Mouse (Mus musculus) erythroblast, adult 5-6 weeks (primary cell): ENCODE results near the gene Kif5c. TPM values are rescaled to one million over a fixed set of nuclear protein-coding genes. Genes with fewer than 3 reads are reported as not detected.

ENCODE experiments used
- ATAC-seq: replicated peaks from 2 replicates; pipeline ENCODE4 v1.8.0; 2016; ENCODE audit warnings: moderate number of reproducible peaks, mild to moderate bottlenecking, moderate TSS enrichment, inconsistent platforms; ENCODE audit not compliant: poor library complexity, low FRiP score, severe bottlenecking
- total RNA-seq, 2 experiments: library from RNA; stranded (forward) in 1 of 2; stranded (reverse) in 1 of 2; fragments of 150-400 nt in 1 of 2; fragments of 200-764, 138-1000 nt in 1 of 2; gene quantifications; 2 replicates each; pipeline versions ENCODE4 v1.2.3 to v1.2.4; 2015 to 2017; ENCODE audit warnings: low replicate concordance in 2 of 2

The Kif5c gene
- total RNA-seq, 2 experiments from 2014 or later = 0.19 to 0.51 TPM

DNA sequence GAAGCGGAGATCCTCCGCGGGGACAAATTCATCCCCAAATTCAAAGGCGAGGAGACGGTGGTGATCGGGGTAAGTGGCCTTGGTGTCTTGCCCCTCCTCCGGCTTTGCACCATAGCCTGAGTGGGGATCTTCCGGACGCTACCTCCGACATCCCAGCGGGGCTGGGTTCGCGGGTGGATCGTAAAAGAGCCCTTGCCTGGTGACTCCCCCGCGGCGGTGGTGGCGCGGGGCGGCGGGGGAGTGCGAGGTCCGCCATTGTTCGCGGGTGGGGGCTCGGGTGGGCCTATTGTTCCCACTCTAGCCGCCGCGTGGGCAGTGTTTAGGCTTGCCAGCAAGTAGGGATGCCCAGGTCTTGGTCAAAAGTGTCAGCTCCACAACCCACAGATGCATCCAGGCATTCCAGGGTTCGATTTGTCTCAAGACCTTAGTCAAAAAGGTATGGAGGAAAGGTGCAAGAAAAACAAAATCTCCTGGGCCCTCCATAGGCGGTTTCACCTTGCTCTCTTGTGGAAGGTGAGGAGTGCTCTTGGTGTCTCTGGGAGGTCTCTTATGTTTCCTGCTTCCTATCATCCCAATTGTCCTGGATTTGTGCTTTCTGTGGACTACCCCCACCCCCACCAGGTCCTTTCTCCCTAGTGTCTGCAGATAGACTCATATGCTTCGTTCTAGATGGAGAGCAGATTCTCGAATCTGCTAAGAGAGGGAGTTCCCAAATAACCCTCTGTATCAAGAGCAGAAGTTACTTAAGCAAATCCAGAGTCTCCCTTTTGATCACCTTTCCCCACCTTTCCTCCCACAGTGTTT lies 823 bp downstream of the Kif5c start:
- no peak for ATAC-seq

GRCm38 (mm10) chr2:49620626-49621117 lies 1.6 kb downstream of the Kif5c start:
- no peak for ATAC-seq

GRCm38 (mm10) chr2:49621234-49621633 lies 2.1 kb downstream of the Kif5c start:
- no peak for ATAC-seq

DNA sequence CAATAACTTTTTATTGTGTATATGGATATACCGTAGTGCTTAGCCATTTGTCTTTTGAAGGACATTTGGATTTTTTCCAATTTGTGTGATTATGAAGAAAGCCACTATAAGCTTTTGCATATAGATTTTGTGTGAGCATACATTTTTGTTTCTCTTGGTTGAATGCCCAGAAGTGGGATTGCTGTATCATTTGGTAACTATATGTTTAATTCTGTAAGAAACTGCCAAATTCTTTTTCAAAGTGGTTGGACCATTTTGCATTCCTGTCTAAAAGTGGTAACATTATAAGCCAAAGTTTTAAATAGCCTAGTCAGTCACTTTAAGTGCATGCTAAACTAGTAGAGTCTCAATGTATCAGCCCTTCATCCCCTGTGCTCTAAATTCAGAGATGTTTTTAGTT lies 6.5 kb downstream of the Kif5c start:
- ATAC-seq = no peak

- no peak for ATAC-seq
Measured at GRCm38 (mm10) chr2:49627611-49628010, 8.5 kb downstream of the Kif5c start.

DNA sequence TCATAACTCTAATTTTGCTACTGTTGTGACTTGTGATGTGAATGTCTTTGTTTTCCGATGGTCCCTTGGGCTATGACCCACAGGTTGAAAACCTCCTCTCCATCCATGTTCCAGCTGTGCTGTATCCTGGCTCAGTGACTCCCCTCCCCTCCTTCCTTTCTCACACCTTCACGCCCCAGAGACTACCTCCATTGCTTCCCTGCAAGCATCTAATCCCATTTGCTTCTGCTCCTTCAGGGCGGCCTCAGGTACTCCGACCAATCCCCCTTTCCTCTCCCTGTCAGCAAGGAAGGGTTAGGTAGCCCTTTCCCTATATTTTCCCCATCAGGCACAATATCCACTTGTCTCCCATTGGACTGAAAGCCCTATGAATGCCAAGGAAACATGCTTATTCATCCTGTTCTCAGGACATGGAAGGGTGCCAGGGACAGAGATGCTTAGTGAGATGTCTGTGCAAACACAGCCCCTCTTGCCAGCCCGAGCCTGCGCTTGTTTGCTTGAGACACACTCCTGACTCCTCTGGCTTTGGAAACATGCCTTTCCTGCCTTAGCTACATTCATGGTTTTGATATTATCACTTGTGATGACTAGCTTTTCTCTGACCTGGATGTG lies 9.1 kb downstream of the Kif5c start:
- ATAC-seq = no peak

DNA sequence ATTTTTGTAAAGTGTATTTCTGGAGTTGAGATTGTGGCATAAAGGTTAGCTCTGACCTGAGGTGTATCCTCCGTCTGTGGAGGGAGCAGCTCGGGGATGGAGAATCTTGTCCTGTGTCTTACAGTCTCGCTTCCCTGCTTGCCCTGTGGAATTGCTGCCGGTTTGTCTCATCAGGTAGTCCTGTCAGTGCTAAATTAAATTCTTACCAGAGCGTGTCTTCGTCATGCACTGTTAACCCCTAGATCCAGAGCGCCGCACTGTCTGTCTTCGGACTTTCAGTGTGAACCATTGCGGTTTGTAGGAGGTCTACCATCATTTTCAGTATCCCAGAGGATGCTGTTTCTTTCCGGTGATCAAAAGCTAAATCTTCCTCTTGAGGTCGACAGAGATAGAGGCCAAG lies 10.1 kb downstream of the Kif5c start:
- ATAC-seq = no peak

DNA sequence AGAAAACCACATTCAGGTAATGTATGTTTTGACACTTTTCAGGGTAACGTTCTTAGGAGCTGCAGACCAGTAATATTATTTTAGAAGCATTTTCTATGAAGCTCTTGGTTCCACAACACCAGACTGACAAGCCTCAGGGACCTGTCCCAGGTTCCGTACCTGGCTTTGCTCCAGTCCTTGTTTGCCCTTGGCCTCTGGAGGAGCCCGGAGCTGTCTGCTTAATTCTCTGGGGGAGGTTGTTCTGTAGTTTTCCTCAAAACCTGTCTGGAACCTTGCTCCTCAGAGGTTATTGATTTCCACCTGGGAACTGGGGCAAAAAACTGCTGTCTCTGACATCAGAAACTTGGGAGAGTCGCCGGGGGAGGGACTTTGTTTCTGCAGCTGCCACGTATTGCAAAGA lies 11.5 kb downstream of the Kif5c start:
- no peak for ATAC-seq

GRCm38 (mm10) chr2:49633231-49633630 lies 14.1 kb downstream of the Kif5c start:
- no peak for ATAC-seq

DNA sequence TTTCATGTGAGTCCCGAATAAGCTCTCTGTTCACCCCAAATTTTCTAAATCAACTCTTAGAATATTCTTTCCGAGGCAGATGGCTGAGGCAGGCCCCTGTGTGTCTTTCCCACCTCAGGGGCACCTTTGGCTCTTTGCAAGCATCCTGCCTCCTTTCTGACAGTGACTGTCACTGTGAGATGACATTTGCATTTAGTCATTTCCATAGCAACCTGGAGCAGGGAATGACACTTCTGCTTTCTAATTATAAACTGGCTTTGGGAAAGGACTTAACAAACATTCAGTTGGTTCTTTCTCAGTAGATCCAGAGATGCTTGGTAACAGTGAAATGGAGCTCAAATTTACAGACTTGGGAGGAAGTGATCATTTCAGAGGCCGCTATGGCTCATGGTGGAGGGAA lies 23.7 kb downstream of the Kif5c start:
- ATAC-seq = no peak

DNA sequence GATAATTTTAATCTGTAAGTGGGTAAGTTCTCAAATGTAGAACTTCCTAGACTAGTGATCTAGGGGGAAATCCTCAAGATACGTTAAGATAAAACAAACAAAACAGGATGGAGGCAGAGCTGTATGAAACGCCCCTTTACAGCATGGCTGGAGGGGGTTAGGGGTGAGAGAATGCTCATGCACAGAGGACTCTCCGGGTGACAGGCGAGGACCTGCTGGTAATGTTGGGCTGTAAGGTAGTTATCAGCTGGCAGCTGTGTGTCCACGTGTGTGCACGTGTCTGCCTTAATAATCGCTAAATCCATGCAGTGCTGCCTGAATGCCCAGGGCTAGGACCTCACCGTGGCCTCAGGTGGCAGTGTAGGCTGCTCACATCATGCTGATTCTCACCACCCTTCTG lies 24.7 kb downstream of the Kif5c start:
- ATAC-seq = no peak

GRCm38 (mm10) chr2:49647591-49647990 lies 28.5 kb downstream of the Kif5c start:
- ATAC-seq = no peak

GRCm38 (mm10) chr2:49648344-49648743 lies 29.2 kb downstream of the Kif5c start:
- no peak for ATAC-seq

GRCm38 (mm10) chr2:49648806-49649205 lies 29.7 kb downstream of the Kif5c start:
- no peak for ATAC-seq

GRCm38 (mm10) chr2:49649211-49649610 lies 30.1 kb downstream of the Kif5c start:
- ATAC-seq = no peak

- ATAC-seq = no peak
Measured at GRCm38 (mm10) chr2:49651737-49652136, 32.6 kb downstream of the Kif5c start.

DNA sequence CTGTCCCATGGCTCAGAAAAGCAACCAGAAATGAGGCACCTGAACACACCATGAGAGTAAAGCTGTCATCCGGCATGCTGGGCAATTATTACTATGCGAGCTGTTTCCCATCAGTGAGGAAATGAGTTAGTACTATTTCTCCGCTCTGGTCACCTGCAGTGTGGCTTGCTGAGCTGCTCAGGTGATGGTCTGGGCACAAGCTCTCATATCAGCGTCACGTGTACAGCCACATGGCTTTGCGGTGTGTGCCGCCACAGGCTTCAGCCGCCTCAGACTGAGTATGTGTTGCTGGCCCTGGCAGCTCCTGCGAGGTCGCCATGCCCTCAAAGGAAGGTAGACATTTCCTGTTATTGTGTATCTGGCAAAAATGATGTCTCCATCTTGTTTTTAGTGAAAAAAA lies 35.5 kb downstream of the Kif5c start:
- no peak for ATAC-seq

DNA sequence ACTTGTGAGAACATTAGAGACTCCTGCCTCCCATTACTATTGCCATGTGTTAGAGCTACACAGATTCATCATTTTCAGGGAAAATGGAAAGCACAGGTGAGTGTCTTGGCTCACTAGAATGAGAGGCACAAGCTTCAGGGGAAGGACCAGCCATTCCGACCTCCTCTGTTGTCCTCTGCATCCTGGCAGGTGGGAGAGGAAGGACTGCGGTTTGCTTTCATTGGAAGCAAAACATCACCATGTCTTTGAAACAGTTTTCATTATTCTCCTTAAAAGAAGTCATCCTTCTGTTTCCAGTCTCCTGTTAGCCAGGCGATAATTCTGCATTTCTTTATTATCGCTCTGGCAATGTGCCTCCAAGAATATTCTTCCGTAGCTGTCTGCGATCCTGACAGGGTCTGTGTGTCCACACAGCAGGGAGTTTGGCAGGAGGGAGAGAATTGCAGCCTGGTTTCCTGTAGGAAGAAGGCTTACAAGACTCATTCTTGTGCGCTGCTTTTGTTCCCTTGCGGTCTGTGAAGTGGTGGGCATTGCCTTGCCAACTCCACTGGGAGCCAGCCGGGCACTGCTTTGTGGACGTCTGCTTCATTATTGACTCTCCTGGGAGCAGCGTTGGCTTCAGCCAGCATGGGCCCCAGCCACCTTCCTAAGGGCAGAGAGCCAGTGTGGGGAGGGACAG lies 36.2 kb downstream of the Kif5c start:
- ATAC-seq = no peak

- ATAC-seq = no peak
Measured at GRCm38 (mm10) chr2:49655874-49656195, 36.7 kb downstream of the Kif5c start.

DNA sequence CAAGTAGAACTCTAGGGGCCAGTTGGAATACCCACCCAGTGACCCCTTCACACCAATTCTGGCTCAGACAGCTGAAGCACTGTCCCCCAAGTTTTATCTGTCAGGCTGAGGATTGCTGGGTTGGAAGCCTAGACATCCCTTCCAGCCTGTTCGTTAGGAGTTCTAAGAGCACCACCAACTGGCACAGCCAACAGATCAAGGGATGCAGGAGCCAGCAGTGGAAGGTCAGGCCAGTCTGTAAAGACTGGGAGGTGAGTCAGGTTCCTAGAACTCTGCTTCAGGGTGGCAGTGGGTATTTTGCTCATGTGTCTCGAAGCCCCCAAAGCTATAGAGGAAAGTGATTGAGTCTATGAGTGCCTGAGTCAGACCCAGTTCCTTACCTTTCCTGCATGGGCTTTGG lies 37.9 kb downstream of the Kif5c start:
- ATAC-seq = no peak

DNA sequence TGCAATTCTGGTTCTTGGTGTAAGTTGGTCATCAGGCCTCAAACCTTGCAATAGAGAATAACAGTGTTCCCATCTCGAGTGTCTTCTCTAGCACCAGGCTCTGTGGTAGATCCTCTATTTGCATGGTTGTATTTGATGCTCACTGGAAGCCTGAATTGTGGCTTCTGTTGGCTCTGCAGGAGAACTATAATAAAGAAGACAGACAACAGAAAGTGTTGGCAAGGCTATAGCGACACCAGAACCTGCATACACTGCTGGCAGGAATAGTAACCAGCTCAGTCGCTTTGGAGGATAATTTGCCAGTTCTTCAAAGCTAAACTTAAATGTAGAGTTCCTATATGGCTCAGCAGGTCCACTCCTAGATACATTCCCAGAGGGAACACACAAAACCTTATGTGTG lies 38.6 kb downstream of the Kif5c start:
- ATAC-seq = no peak
